Mouse (Mus musculus): ENCODE data around the gene Btbd9. TPM values are rescaled to one million over a fixed set of nuclear protein-coding genes. Genes with fewer than 3 reads are reported as not detected.
A peak's percentile ranks its signal among the peaks of the same experiment; 100 is the strongest.
"Not testable (repeated sequence)": the region's sequence is repeated elsewhere in the genome, so short reads cannot be mapped to it uniquely, and the experiment has no call there.

The Btbd9 gene
- total RNA-seq (2021), result 10 to 100 TPM; 40.6 to 40.9 TPM

GRCm38 (mm10) chr17:30575941-30576773 lies at the start of gene Btbd9:
TSS of gene Btbd9 (minus strand) at chr17:30576488.
- DNase-seq, result peak; percentile 94

- DNase-seq, result not testable (repeated sequence)
These were observed 47.8 kb upstream of the Btbd9 start, which contains the start of gene Dnah8 for GRCm38 (mm10) chr17:30624132-30624531. TSS of gene Dnah8 (plus strand) at chr17:30624354.

DNA sequence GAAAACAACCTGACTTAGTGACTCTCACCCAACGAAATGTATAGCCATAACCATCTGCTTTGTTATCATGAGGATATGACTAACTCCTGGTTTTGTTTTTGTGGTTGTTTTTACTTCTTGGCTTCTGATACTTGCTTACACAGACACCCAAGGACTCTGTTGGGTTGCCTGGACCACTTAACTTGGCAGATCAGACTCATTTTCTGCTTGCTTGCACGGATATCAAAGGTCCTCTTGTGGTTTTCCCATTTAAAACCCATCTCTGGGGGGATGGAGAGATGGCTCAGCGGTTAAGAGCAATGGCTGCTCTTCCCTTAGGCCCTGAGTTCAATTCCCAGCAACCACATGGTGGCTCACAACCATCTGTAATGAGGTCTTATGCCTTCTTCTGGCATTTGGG lies 46.9 kb upstream of the Btbd9 start:
- DNase-seq, result no peak

- no peak for DNase-seq
These were observed 45.2 kb upstream of the Btbd9 start for GRCm38 (mm10) chr17:30621450-30621849.

DNA sequence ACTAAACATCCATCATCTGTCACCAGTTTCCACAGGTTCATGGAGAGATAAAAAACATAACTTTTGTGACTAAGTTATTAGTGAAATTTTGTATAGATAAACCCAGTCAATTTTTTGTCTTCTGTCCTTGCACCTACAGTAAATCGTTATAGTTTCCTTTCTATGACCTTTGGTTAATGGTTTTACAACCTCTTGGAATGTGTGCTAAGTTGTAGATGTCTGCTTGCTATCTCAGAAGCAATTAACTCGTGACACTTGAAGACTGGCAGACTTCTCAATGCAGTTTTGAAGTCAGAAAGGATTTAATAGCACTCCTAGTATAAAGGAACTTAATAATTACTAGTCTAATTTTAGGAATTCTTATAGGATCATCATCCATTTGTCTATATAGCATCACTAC lies 44.3 kb upstream of the Btbd9 start:
- DNase-seq, result no peak

DNA sequence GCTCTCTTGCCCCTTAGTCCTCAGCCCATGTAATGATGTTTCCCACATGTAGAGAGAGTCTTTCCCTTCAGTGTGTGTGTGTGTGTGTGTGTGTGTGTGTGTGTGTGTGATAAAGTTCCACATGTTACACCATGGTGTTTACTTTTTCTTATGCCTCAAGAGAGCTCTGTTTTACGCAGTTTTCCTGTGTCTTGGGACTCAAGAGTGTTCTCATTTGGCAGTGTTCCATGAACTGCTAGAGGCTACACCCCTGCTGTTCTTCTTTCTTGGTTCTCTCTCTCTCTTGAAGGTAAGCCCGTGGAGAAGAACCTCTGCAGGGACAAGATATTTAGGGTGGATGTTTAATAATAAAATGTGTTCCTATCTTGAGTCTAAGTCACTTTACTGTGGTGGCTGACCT lies 42.9 kb upstream of the Btbd9 start:
- no peak for DNase-seq

GRCm38 (mm10) chr17:30618136-30618891 lies 42.0 kb upstream of the Btbd9 start:
- DNase-seq, result no peak

DNA sequence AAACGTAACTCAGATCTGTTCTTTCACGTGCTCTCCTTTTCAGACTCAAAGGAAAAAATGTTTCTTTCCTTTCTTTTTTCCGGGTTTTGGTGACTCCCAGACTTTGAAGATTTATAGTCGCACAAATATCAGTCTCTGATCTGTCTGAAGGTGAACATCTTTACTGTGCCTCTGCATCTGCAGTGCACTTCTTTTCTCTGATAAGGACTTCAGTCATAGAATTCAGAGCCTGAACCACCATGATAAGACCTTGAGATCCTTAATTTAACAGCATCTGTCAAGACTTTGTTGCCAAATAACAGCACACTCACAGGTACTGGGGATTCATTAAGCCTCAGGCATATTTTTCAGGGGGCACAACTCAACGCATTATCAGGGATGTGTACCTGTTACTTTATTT lies 39.9 kb upstream of the Btbd9 start:
- DNase-seq, result no peak

- DNase-seq, result no peak
These were observed 37.1 kb upstream of the Btbd9 start for GRCm38 (mm10) chr17:30613350-30613749.

DNA sequence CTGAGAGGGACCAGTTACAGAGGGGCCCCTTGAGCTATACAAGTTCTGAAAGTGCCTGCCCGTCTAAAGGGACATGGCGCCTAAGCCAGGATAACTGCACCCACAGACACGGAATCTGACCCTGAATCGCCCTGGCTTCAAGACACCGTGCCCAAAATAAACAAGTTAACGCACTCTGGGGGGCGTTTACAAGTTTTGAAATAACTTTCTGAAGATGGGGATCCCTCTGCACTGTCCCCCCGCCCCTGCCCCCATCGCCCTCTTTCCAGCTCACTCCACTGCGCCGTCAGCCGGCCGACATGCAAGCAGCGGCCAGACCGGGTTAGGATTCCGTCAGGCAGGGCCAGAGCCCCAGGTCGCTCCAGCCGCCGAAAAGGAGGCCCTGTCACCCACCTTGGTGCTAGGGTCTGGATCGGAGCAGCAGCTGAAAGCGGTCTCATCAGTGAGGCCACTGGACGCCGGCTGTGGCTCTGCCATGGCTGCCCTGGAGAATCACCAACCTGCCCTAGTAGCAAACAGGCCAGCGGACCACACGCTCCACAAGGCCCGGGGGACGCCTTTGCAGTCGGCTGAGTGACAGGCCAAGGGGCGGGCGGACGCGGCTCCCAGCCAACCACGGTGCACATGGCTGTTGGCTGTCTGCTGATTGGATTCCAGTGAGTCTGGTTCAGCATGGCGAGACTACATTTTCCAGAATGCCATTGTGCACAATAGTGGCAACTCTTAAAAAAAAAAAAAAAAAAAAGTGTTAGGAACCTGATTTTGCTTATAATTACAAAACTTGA lies 36.0 kb upstream of the Btbd9 start:
- DNase-seq, result peak; percentile 100

DNA sequence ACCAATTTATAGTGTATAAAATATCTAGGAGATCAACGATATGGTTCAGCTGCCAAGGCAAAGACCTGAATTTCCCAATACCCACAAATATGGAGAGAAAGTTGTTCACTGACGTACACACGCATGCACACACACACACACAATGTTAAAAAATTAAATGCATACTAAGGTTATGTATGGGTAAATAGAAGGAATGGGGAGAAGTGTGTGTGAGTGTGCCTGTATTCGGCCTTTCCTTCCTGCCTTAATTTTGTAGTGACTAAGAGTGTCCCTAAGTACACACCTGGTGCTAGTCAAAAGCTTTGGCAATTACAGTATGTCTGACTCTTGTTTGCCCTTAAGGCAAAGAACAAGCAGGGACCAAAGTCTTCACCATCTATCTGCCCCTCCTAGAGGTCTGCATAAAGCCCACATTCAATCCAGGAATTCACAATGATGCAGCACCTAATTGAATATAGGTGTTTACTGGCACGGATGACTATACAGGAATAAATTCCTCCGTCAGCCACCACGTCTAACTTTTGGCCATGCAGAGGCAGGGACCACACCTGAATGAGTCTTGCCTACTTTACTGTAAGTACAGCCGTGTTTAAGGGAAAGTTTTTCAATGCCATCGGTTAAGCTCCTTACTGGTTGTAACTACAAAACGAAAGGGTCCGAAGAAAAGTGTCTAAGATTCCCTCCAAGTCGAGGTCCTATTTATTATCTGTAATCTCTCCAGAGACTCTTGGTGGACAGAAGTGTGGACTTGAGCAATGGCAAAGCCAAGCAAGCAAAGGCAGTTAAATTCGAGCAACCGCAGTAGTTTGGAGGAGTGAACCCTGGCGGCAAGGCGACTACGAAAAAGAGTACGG lies 35.2 kb upstream of the Btbd9 start:
- DNase-seq, result no peak

GRCm38 (mm10) chr17:30610739-30611138 lies 34.5 kb upstream of the Btbd9 start:
- no peak for DNase-seq

DNA sequence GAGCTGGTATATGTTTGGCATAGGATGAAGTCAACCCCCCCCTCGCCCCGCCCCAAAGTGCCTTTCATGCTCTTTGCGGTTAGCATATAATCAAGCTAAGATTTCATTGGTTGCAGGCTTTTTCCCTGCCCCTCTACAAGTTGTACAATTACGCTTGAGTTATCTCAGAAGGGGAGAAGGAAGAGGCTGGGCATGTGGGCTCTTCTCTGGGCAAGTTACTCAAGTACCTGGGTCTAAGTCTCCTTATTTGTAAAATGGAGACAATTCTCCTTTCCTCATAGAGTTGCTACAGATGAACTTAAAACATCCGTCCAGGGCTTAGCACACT lies 33.7 kb upstream of the Btbd9 start:
- no peak for DNase-seq

DNA sequence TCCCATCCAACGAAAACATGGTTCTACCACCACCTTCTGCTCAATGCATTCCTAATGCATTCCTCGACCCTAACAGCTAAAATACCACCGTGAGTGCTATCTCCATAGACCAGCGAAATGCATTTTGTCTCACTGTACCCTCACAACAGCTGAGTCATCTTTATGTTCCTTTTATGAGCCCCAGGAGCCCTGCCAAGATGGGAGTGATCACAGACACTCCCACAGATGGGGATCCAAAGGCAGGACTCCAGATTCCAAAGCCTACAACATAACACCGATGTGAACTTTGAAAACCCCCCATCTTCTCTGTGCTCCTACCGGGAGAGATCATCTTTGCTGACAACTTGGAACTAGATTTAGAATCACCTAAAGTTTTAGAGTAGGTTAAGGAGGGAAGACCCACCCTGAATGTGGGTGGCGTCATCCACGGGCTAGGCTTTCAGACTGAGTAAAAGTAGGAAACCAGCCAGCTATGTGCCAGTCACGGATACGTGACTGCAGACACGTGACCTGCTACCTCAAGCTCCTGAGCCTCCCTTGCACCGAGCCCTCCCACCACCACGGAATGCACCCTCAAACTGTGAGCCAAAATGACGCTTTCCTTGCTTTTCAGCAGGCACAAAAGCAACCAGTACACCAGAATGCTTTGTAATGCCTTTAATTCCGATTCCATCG lies 33.2 kb upstream of the Btbd9 start:
- DNase-seq, result peak; percentile 36

DNA sequence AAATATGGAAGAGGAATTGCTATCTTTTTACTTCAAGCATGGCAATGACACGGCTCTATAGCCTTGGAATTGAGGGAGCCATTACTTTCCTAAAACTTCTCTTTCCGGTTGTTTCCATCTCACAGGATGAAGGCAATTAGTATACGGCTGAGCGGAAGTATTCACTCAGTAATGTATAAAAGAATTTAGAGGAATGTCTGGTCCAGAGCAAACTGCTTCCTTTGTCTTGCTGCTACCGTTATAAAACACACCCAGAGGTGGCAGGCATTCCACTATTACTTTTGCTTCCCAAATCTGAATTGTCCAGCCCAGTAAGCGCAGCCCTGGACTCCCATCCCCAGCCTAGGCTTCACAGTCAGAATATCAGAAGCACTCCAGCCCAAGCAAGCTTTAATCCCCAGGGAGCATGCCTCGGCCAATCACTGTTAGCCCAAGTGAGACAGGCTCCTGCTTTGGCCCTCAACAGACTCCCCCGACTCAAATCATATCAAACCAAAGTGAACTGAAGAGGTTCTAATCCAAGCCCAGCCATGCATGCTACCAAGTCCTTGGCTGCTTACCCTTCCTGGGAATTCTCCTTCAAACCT lies 31.7 kb upstream of the Btbd9 start:
- no peak for DNase-seq

GRCm38 (mm10) chr17:30607330-30607729 lies 31.0 kb upstream of the Btbd9 start:
- DNase-seq, result no peak

- no peak for DNase-seq
These were observed 30.4 kb upstream of the Btbd9 start for GRCm38 (mm10) chr17:30606634-30607081.

DNA sequence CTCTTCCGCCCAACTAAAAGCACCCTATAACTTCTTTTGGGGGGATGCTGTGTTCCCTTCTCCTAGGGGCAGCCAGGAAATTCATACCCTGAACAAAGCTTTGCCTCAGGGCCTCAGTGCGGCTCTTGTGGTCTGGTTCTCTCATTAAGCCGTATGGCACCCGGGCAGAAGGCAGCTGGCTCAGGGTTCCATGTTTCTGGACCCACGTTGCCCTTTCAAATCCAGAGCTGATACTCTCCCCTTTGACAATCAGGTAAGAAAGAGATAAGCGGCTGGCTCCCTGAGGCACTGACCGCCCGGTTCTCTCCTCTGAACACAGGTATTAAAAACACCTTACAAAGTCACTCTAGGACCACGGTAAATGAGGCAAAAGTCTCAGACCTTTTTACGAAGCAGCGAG lies 29.9 kb upstream of the Btbd9 start:
- no peak for DNase-seq

- DNase-seq, result no peak
These were observed 28.7 kb upstream of the Btbd9 start for GRCm38 (mm10) chr17:30605001-30605400.

DNA sequence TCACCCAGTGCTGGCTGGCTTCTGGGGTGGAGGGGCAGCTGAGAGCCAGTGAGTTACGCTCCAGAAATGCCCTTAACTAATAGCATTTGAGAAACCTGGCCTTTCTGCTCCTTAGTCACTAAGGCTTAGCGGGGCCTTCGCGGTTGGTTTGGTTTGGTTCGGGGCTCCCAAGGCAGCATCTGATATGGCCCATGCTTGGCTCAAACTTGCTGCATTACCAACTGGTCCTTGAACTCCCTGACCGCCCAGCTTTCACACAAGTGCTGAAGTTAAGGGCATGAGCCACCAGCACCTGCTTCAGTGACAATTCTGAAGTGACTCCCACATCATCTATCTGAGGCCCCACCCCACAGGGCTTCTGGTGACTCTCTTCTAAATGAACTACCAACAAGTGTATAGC lies 28.0 kb upstream of the Btbd9 start:
- no peak for DNase-seq

- DNase-seq, result no peak
These were observed 25.9 kb upstream of the Btbd9 start for GRCm38 (mm10) chr17:30602175-30602574.
